Mouse (Mus musculus) right cerebral cortex, postnatal 4 days (tissue): ENCODE measurements at regions not wholly inside any gene's neighbourhood (a gene's known extent, or its start where the extent isn't known, plus 50 kb on each side); places are given as distances from the start of the nearest gene placed in this dataset.
"Not testable (repeated sequence)": the region's sequence is repeated elsewhere in the genome, so short reads cannot be mapped to it uniquely, and the experiment has no call there.

Source experiments
- DNase-seq: peaks from one replicate; pipeline ENCODE4 v3.0.0-alpha.2; 2022

GRCm38 (mm10) chr6:31011407-31012020 is 52.6 kb upstream of the Klf14 start:
- DNase-seq, result peak; percentile 41

DNA sequence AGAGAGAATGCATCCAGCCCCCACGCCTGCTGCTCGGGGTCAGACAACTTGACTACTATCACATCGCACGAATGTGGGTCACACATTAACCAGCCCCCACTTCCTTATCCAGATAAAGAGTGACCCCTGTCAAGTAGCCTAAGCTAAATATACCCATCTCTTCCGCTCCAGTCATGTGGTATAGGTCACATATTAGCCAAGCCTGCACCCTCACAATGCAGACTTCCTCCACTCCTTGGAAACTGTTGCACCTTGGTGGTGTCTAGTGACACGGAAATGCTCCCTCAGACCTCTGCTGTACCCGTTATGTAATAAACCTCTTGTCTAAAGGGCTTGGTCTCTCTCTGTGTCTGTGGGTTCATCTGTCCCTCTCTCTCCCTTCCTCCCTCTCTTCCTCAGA is 57.7 kb upstream of the Klf14 start:
- DNase-seq, result no peak

GRCm38 (mm10) chr6:31021776-31022175 is 62.9 kb upstream of the Klf14 start:
- DNase-seq, result no peak

- peak; percentile 38 for DNase-seq
These were observed 70.9 kb upstream of the Klf14 start for GRCm38 (mm10) chr6:31029777-31030176.

DNA sequence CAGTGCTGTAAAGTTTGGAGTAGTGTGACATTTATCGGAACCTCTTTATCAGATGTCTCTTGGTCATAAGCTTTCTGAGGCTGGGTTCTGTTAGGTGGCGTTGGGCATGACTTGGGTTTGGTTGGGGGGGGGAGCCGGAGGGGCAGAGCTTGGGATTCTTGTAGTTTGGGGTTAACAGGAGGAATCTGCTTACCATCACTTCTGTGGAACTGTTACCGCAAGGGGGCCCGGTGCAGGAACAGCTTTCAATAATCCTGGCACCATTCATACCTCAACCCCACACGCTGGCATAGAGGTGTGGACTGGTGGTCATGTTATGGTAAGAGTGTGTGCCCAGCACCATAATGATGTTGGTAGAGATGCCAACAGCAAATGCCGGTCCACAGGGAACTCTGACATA is 72.1 kb upstream of the Klf14 start:
- DNase-seq, result no peak

DNA sequence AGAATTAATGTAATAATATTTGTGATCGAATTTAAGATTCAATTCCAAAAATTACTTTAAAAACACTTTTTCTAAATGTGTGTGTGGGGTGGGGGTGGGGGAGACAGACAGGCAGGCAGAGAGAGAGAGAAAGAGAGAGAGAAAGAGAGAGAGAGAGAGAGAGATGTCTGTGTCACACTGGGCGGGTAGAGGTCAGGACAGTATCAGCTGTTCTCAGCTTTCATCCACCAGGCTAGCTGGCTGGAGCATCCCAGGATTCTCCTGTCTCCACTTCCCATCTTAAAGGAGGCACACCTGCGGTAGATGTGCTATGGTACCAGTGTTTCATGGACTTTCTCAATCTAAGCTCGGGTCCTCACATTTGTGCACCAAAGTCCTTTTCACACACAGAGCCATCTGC is 73.3 kb upstream of the Klf14 start:
- no peak for DNase-seq

DNA sequence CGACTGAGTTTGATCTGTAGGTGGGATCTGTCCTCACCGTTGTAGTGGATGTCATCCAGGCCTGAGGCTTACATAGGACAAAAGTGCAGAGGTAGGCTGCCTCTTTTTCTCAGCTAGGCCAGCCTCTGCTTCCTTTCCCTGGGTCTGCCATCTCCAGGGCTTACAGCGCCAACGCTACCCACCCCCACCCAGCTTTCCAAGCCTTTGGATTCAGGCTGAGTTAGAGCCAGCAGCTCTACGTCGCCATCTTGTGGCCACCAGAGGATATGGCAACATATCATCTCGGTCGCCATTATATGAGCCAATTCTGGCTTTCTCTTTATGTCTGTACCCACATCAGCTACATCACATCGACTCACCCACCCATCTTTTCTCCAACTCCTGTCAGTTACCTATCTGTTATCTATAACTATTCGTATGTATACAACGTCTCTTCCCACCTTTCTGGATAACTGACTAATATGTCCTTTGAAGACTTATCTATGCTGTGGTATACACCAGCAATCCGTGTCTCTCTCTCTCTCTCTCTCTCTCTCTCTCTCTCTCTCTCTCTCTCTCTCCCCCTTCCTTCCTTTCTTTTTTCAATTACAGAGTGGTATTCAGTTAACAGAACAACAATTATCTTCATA is 74.2 kb upstream of the Klf14 start:
- DNase-seq, result peak; percentile 76

- DNase-seq, result no peak
These were observed 75.9 kb upstream of the Klf14 start for GRCm38 (mm10) chr6:31034796-31035195.

- peak; percentile 29 for DNase-seq
These were observed 79.0 kb upstream of the Klf14 start for GRCm38 (mm10) chr6:31037801-31038395.

GRCm38 (mm10) chr6:31038445-31038844 is 79.6 kb upstream of the Klf14 start:
- not testable (repeated sequence) for DNase-seq

- DNase-seq, result no peak
These were observed 80.6 kb upstream of the Klf14 start for GRCm38 (mm10) chr6:31039485-31039884.

DNA sequence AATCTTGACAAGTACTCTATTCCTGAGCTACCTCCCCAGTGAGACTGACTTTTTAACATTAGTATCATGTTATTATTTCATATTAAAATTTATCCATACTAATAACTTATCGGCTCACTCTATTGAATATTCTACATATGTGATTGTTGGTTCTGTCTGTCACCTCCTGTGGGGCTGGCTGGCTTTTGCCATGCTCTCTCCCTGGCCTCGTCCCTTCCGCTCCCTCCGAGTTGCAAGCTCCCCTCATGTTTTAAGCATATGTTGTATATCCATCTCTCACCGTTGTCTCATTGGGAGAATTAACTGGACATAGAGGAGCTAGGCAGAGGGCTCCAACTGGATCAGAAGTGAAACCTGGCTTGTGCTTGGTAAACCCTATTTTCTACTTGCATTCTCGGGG is 81.9 kb upstream of the Klf14 start:
- DNase-seq, result no peak

- no peak for DNase-seq
These were observed 84.5 kb upstream of the Klf14 start for GRCm38 (mm10) chr6:31043368-31043767.

DNA sequence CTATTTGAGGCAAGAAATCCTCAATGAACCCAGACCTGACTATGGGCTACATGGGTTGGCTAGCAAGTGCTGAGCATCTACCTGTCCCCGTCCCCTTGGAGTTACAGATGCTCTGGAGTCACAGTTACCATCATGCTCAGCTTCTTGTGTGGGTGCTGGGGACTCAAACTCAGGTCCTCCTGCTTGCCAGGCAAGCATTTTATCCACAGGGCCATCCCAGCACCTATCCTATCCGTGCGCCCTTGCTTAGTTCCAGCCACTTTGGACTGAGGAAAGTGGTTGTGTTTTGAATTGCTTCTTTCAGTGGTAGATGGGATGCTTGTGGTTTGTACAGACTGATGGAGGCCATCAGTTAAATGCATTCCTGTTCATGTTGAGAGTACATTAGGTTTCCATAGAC is 85.0 kb upstream of the Klf14 start:
- DNase-seq, result no peak

DNA sequence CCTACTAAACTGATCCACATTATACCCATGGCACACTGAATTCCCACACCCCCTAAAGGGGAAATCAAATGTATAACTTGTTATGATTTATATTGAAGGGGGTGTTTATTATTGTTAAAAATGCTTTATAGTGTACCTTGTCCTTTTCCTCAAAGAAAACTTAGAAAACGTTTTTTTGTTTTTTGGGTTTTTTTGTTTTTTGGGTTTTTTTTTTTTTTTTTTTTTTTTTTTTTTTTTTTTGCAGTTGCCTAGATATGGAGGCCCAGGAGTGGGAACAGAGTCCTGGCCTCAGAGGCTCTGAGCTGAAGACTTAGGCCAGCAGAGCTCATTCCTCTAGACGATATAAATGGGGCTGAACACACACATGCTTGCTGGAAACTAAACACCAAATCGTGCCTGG is 87.3 kb upstream of the Klf14 start:
- DNase-seq, result no peak

DNA sequence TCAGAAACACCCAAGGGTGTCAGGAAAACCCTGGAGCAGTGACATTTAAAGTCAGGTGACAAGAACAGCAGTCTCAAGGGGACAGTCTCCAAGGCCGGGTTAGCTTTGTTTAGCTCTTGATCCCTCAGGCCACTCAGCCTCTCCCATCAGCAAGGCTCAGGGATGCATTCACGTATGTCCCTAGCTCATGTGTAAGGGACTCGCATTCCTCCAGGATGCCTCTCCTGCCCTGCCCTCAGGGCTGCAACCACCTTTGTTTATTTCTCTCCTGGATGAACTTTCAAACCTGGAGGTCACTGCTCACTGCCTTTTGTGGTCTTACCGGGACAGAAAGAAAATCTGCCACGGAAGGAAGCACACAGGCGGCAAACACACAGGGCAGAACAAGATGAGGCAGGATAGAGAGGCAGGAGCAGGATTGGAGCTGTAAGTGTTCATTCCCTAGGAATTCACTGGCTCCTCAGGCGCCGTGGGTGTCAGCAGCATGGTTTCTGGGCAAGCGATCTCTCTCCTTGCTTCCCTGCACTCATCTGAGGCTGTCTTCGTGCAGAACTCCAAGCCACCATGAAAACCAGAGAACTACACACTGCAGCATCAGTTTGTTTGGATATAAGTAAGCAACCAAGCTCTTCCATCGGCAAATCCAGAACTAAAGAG is 90.2 kb upstream of the Klf14 start:
- DNase-seq, result no peak

- DNase-seq, result no peak
These were observed 92.0 kb upstream of the Klf14 start for GRCm38 (mm10) chr6:31050831-31051230.

GRCm38 (mm10) chr6:31051771-31052170 is 92.9 kb upstream of the Klf14 start:
- DNase-seq, result no peak

DNA sequence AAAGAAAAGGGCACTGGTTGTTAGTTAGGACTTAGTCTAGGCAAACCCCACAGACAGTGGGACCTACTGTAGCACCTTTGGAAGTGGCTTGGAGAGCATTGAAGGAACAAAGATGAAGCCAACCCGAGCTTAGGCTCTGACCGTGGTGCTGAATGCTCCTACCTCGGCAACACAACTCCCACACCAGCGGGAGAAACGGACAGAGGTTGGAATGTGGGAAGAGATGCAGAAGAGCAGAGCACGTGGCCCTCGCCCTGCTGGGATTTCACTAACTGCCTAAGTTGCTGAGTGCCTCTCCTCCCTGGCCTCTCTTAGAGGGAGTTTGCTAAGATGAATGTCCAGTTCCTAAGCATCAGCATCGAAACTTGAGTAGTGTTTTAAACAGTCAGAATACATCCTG is 94.1 kb upstream of the Klf14 start:
- no peak for DNase-seq

DNA sequence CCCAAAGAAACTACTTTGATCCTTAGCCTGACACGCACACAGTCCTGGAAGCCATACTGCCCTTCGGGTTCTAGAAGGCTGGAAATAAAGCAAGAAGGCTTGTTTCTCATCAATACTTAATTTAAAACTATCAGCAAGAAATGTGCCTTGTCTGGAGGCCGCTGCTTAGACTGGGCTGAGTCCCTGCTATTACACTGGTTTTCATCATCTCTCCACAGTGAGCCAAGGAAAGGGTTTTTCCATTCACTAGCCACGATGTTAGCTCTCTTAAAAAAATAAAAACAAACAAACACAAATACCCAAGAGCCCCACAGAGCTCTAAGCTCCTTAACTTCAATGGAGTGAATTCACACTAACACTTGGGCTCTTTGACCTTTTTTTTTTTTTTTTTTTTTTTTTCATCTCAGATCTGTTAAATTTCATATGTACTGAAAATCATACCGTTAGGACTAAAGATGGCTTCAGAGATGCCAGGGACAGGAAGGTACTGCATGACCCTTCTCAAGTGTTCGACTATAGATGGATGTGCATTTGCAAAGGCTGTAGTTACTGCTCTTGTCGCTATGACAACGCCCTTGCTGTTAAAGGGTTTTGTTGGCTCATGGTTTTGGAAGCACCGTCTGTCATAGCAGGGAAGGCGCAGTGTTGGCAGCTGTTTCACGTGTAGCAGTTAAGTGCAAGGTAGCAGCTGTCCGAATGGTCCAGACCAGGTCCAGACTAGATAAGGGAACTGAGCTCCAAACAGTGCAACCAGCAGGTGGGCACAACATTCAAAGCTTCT is 98.1 kb upstream of the Klf14 start:
- DNase-seq, result no peak

DNA sequence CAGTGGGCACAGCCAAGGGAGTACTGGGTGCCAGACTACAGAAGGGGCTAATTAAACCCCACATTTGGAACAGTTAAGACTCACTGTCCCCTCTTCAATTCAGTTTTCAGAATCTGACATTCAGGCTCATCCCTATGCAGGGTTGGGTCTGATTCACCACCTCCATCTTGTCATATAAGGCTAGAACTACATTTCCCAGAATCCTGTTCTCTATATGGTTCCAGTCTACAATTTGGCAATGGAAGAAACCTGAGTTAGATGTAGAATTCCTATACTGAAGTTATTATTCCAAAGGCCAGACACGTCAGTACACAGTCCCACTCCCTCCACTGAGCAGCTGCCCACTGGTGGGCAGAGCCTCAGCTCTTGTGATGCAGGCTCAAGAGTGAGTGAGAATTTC is 99.4 kb upstream of the Klf14 start:
- DNase-seq, result no peak

- no peak for DNase-seq
These were observed 100.1 kb upstream of the Klf14 start for GRCm38 (mm10) chr6:31058961-31059360.

DNA sequence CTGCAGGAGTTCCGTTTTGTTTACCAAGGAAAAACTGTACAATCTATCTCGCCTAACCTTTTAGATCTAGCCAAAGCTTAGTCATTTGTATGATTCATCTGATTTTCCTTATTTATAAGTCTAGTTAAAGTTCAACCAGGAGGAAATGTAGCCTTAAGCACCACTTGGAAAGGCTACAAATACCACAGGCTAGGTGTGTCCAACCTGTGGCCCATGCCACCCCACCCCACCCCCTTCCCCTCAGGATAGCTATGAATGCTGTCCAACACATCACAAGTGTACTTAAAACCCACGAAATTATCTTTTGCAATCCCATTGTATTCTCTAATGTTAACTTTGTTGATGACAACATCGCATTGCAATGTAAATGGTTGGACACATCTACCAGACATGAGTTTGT is 102.9 kb upstream of the Klf14 start:
- no peak for DNase-seq
